Mouse (Mus musculus) heart, embryonic 13.5 days (tissue): Measurements from ENCODE around the gene Eif3l. TPM values are rescaled to one million over a fixed set of nuclear protein-coding genes. Genes with fewer than 3 reads are reported as not detected.
A peak's percentile ranks its signal among the peaks of the same experiment; 100 is the strongest.

Source experiments
- ATAC-seq: fragments of 200-750 bp; cut with Nextera tagmentation; 2 replicates; pipeline ENCODE4 v1.8.0; 2017; ENCODE audit warnings: moderate TSS enrichment; ENCODE audit not compliant: insufficient number of reproducible peaks, low FRiP score, low TSS enrichment; ENCODE audit errors: extremely low read depth
- H3K27ac ChIP-seq: fragments of 300-500 bp; sonication (generic); replicated peaks from 2 replicates; pipeline ENCODE4 v1.5.1; 2015; ENCODE audit warnings: moderate library complexity, mild to moderate bottlenecking, inconsistent platforms
- H3K27me3 ChIP-seq: fragments of 300-500 bp; sonication (generic); replicated peaks from 2 replicates; pipeline ENCODE4 v1.6.1; 2015; ENCODE audit warnings: mild to moderate bottlenecking, inconsistent platforms
- H3K36me3 ChIP-seq: fragments of 300-500 bp; sonication (generic); 2 replicates; pipeline ENCODE4 v1.6.1; 2015; ENCODE audit warnings: mild to moderate bottlenecking, inconsistent platforms
- H3K4me1 ChIP-seq: fragments of 300-500 bp; sonication (generic); 2 replicates; pipeline ENCODE4 v1.6.1; 2015; ENCODE audit warnings: inconsistent platforms
- H3K4me2 ChIP-seq: fragments of 300-500 bp; sonication (generic); 2 replicates; pipeline ENCODE4 v1.6.1; 2015; ENCODE audit warnings: inconsistent platforms, mild to moderate bottlenecking, moderate library complexity
- H3K4me3 ChIP-seq: fragments of 300-500 bp; sonication (generic); 2 replicates; pipeline ENCODE4 v1.5.1; 2015; ENCODE audit warnings: moderate library complexity, mild to moderate bottlenecking, inconsistent platforms
- H3K9ac ChIP-seq: fragments of 300-500 bp; sonication (generic); 2 replicates; pipeline ENCODE4 v1.6.1; 2015; ENCODE audit warnings: inconsistent platforms, mild to moderate bottlenecking, moderate library complexity
- H3K9me3 ChIP-seq: fragments of 300-500 bp; sonication (generic); 2 replicates; pipeline ENCODE4 v1.6.1; 2016; ENCODE audit warnings: inconsistent platforms
- WGBS: fragments of 180-500 bp; shearing (Covaris S2); methylation state at CpG from one replicate; pipeline ENCODE4 v1.1.7; 2015; ENCODE audit warnings: mixed read lengths; 5-methylcytosine and 5-hydroxymethylcytosine counted together
- polyA plus RNA-seq: library from polyadenylated mRNA; unstranded; fragments of >200 nt; fragmentation: Nextera tagmentation; extraction: Ambion mirVana; gene quantifications from 2 replicates; pipeline ENCODE4 v1.2.1, GENCODE M21; 2015

Gene Eif3l
- polyA plus RNA-seq, 1 experiment from 2014 or later: 154 TPM

DNA sequence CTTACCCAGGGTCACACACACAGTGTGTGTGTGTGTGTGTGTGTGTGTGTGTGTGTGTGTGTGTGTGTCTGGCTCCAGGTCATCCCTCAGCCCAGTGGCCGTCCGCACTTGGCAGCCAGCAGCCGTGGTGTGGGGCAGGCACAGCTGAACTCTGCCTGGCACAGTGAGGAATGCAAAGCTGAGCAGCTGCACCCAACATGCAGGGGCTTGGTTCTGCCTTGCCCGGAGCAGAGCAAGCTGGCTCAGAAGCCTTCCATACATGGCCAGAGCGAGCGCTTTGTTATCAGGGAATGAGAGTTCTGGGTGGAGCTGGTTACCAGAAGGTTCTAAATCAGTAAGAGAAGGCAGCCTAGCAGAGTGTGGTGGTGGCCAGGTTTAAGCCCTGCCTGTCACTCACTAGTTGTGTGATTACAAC is 22.6 kb downstream of the Eif3l start:
- no peak overlapping the region for H3K4me3 ChIP-seq
- H3K27ac ChIP-seq: peak overlapping the region; percentile 96
- ATAC-seq: peak; percentile 32; the same call in 1 of the 2 replicates
- H3K36me3 ChIP-seq: peaks cover 36% of the 10 kb centered on the region
- H3K9ac ChIP-seq: peak overlapping the region; percentile 74
- peaks cover 80% of the 10 kb centered on the region for H3K4me1 ChIP-seq
- no peaks in the 10 kb centered on the region for H3K27me3 ChIP-seq
- WGBS: 5% methylated on average over 6 of the region's 6 CpGs
- H3K4me2 ChIP-seq: peak overlapping the region; percentile 39
- no peaks in the 10 kb centered on the region for H3K9me3 ChIP-seq

- Histone ChIP-seq H3K36me3 (peaks cover 30% of the 10 kb centered on the region), H3K9me3 (no peaks in the 10 kb centered on the region), H3K4me3 (no peak overlapping the region), H3K27me3 (no peaks in the 10 kb centered on the region), H3K4me1 (peaks cover 77% of the 10 kb centered on the region), H3K27ac (peak overlapping the region; percentile 96), H3K4me2 (peak overlapping the region; percentile 39), H3K9ac (peak overlapping the region; percentile 74)
- WGBS: 41% methylated on average over 5 of the region's 5 CpGs
- no peak for ATAC-seq
Measured at GRCm38 (mm10) chr15:79098220-79098619, 23.2 kb downstream of the Eif3l start.

DNA sequence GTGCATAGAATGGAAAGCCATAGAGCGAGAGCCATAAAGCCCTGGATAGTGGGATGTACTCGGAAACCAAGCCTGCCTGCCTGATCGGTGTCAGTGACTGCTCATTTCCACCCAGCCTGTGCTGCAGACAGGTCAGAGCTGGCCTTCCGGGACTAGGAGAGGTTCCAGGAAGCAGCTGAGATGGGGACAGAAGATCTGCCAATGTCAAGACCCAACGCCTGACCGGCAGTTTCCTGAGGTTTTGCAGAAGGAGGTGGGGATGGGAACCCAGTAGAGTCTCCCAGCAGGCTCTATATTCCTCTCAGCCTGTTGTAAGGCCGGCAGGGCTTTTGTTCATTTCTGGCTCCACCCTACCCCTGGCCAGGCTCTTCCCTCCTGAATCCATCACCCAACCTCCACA is 23.9 kb downstream of the Eif3l start:
- no peaks in the 10 kb centered on the region for H3K9me3 ChIP-seq
- H3K27ac ChIP-seq: peak overlapping the region; percentile 96
- H3K4me3 ChIP-seq: no peak overlapping the region
- peak; percentile 31; the same call in 1 of the 2 replicates for ATAC-seq
- H3K36me3 ChIP-seq: peaks cover 24% of the 10 kb centered on the region
- peak overlapping the region; percentile 74 for H3K9ac ChIP-seq
- H3K4me1 ChIP-seq: peaks cover 71% of the 10 kb centered on the region
- H3K4me2 ChIP-seq: peak overlapping the region; percentile 39
- H3K27me3 ChIP-seq: no peaks in the 10 kb centered on the region
- 23% methylated on average over 7 of the region's 7 CpGs for WGBS

DNA sequence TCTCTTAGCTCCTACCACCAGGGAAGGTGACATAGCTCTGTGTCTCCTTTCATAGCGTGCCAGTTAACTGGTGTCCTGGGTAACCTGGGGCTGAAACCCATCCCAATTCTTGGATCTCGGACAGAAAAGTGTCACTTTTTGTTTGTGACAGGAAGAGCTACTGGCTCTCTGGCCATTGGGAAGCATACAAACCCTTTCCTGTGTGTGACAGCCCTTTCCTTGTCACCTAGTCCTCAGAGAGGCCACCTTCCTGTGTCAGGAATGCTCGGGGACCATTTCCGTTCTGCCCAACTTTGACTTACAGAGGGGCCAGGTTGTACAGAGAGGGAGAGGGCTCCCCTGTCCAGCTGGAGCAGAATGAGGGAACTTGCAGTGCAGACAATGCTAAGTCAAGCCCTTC is 24.5 kb downstream of the Eif3l start:
- peak overlapping the region; percentile 96 for H3K27ac ChIP-seq
- H3K27me3 ChIP-seq: no peaks in the 10 kb centered on the region
- H3K4me3 ChIP-seq: no peak overlapping the region
- H3K9ac ChIP-seq: peak overlapping the region; percentile 50
- no peak for ATAC-seq
- H3K4me2 ChIP-seq: 0 out of 2 replicates have a peak overlapping the region, but pooled peaks have one; percentile 16
- H3K9me3 ChIP-seq: no peaks in the 10 kb centered on the region
- peaks cover 18% of the 10 kb centered on the region for H3K36me3 ChIP-seq
- WGBS: 48% methylated on average over 4 of the region's 4 CpGs
- peaks cover 71% of the 10 kb centered on the region for H3K4me1 ChIP-seq

DNA sequence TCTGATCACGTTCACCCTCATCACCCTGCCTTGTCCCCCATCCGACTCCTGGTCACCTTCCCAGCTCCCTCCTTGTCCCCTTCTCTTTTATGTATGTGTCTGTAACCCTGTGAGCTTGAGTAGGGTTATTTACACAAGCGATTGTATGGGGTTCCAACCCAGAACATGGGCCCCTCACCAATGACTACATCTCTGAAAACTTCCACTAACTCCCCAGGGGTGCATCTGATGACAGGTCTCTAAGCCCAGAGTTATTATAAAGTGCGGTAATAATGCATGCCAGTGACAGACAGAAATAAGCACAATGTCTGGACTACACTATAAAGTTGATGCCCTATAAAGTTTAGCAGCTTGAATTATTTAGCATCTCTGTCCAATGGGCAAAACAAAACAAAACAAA is 25.4 kb downstream of the Eif3l start:
- Histone ChIP-seq H3K4me1 (peaks cover 71% of the 10 kb centered on the region), H3K4me2 (no peak overlapping the region), H3K27ac (peak overlapping the region; percentile 96), H3K4me3 (no peak overlapping the region), H3K27me3 (no peaks in the 10 kb centered on the region), H3K9me3 (no peaks in the 10 kb centered on the region), H3K9ac (no peak overlapping the region), H3K36me3 (peaks cover 8% of the 10 kb centered on the region)
- 61% methylated on average over 4 of the region's 4 CpGs for WGBS
- no peak for ATAC-seq

- Histone ChIP-seq H3K4me1 (peaks cover 61% of the 10 kb centered on the region), H3K27me3 (no peaks in the 10 kb centered on the region), H3K9me3 (no peaks in the 10 kb centered on the region), H3K27ac (peak overlapping the region; percentile 68), H3K4me3 (no peak overlapping the region), H3K4me2 (no peak overlapping the region), H3K9ac (peak overlapping the region; percentile 60; the same call in 1 of the 2 replicates), H3K36me3 (no peaks in the 10 kb centered on the region)
- no peak for ATAC-seq
Measured at GRCm38 (mm10) chr15:79101531-79101930, 26.6 kb downstream of the Eif3l start.

GRCm38 (mm10) chr15:79103264-79103663 is 28.3 kb downstream of the Eif3l start:
- Histone ChIP-seq H3K9ac (0 out of 2 replicates have a peak overlapping the region, but pooled peaks have one; percentile 10), H3K9me3 (no peaks in the 10 kb centered on the region), H3K36me3 (no peaks in the 10 kb centered on the region), H3K4me1 (peaks cover 51% of the 10 kb centered on the region), H3K27me3 (no peaks in the 10 kb centered on the region), H3K4me3 (no peak overlapping the region), H3K4me2 (no peak overlapping the region), H3K27ac (no peak overlapping the region)
- WGBS: 72% methylated on average over 10 of the region's 10 CpGs
- ATAC-seq: no peak

DNA sequence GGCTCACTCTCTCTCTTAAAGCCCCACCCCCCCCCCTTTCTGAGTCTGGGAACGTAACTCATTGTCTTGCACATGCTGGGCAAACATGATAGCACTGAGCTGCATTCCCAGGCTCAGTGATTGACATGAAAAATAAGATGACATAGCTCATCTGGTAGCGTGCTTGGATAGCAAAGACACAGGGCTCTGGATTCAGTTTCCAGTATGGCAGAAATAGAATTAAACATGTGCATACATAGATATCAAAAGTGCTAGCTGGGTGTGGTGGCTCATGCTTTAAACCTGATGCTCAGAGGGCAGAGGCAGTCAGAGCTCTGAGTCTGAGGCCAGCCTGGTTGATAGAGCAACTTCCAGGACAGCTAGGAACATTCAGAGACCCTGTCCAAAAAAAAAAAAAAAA is 30.8 kb downstream of the Eif3l start:
- Histone ChIP-seq H3K4me3 (no peak overlapping the region), H3K4me1 (peaks cover 40% of the 10 kb centered on the region), H3K9me3 (no peaks in the 10 kb centered on the region), H3K27ac (no peak overlapping the region), H3K4me2 (no peak overlapping the region), H3K27me3 (no peaks in the 10 kb centered on the region), H3K9ac (no peak overlapping the region), H3K36me3 (0 out of 2 replicates have a peak, but pooled peaks cover 3% of the 10 kb centered on the region)
- 55% methylated on average over 2 of the region's 2 CpGs for WGBS
- no peak for ATAC-seq

DNA sequence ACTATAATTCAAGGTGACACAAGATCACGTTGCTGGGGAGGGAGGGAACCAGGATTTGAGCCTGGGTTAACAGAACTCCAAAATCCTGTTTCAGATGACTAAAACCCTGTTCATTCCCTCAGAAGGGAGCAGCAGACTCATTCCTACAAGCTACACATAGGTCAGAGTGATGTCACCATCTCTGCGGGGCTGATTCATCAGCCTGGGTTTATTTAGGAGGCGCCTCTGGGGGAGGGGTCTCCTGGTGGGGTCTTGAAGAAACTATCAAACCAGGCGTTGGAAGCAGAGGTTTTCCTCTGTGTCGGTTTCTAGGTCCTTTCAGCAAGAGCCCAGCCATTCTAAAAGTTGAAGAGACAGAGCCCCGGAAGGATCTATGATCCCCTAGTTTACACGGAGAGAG is 33.0 kb downstream of the Eif3l start:
- Histone ChIP-seq H3K27me3 (no peaks in the 10 kb centered on the region), H3K9ac (peak overlapping the region; percentile 99), H3K4me2 (peak overlapping the region; percentile 92), H3K9me3 (no peaks in the 10 kb centered on the region), H3K27ac (peak overlapping the region; percentile 97), H3K4me3 (peak overlapping the region; percentile 97), H3K36me3 (peaks cover 16% of the 10 kb centered on the region), H3K4me1 (peaks cover 43% of the 10 kb centered on the region)
- ATAC-seq: no peak
- 18% methylated on average over 7 of the region's 7 CpGs for WGBS

- peak; percentile 45; the same call in 1 of the 2 replicates for ATAC-seq
- no peaks in the 10 kb centered on the region for H3K27me3 ChIP-seq
- H3K4me1 ChIP-seq: peaks cover 45% of the 10 kb centered on the region
- peak within 1 kb of the TSS; percentile 99 for H3K9ac ChIP-seq
- peak within 1 kb of the TSS; percentile 97 for H3K4me3 ChIP-seq
- H3K36me3 ChIP-seq: peaks cover 23% of the 10 kb centered on the region
- H3K9me3 ChIP-seq: no peaks in the 10 kb centered on the region
- under 1% methylated on average over 68 of the region's 85 CpGs for WGBS
- H3K27ac ChIP-seq: peak within 1 kb of the TSS; percentile 97
- H3K4me2 ChIP-seq: peak within 1 kb of the TSS; percentile 92
Measured at GRCm38 (mm10) chr15:79108421-79109320, 33.7 kb downstream of the Eif3l start, which contains the start of gene Micall1. Micall1 (plus strand) TSS chr15:79108898.

- peak overlapping the region; percentile 92 for H3K4me2 ChIP-seq
- peaks cover 31% of the 10 kb centered on the region for H3K36me3 ChIP-seq
- WGBS: 1% methylated on average over 38 of the region's 46 CpGs
- H3K27me3 ChIP-seq: no peaks in the 10 kb centered on the region
- H3K4me3 ChIP-seq: peak overlapping the region; percentile 97
- H3K4me1 ChIP-seq: peaks cover 45% of the 10 kb centered on the region
- 0 out of 2 replicates have a peak, but pooled peaks have one; percentile 8 for ATAC-seq
- H3K27ac ChIP-seq: peak overlapping the region; percentile 97
- no peaks in the 10 kb centered on the region for H3K9me3 ChIP-seq
- H3K9ac ChIP-seq: peak overlapping the region; percentile 99
Measured at GRCm38 (mm10) chr15:79109321-79109934, 34.4 kb downstream of the Eif3l start.
